Mouse (Mus musculus) left cerebral cortex, adult 2 months (tissue): ENCODE data around the gene Tdrd1. TPM values are rescaled to one million over a fixed set of nuclear protein-coding genes. Genes with fewer than 3 reads are reported as not detected.
A peak's percentile ranks its signal among the peaks of the same experiment; 100 is the strongest.

Experiments
- DNase-seq, 2 experiments: peaks; one replicate each; pipeline ENCODE4 v3.0.0; 2021 to 2022; ENCODE audit warnings: low spot score in 2 of 2, mixed read lengths in 1 of 2; ENCODE audit errors: extremely low spot score in 1 of 2
- H3K27ac ChIP-seq: fragments of 200-600 bp; 2 replicates; pipeline ENCODE4 v1.8.1; 2022
- H3K4me3 ChIP-seq: fragments of 200-600 bp; 2 replicates; pipeline ENCODE4 v1.8.1; 2022
- CTCF ChIP-seq: fragments of 200-600 bp; IDR thresholded peaks from 2 replicates; pipeline ENCODE4 v1.8.1; 2022; ENCODE audit warnings: antibody characterized with exemption, mild to moderate bottlenecking, moderate library complexity
- intact Hi-C: fragments of 180-260 bp; cut with DNase I; formaldehyde crosslinking; loops from one replicate; pipeline ENCODE4 v1.15.1; 2025
- total RNA-seq, 2 experiments: library from RNA; stranded (reverse); gene quantifications; 2 replicates each; pipeline ENCODE4 v1.2.3; 2021

Gene Tdrd1
- total RNA-seq, 2 experiments from 2014 or later = 0.38 to 0.47 TPM

GRCm38 (mm10) chr19:56893326-56893725 lies 67.3 kb downstream of the Tdrd1 start:
- no peak for DNase-seq
- intact Hi-C loops = no loop called here
- TF ChIP-seq CTCF = no peak
- no peak overlapping the region for H3K27ac ChIP-seq
- no peak overlapping the region for H3K4me3 ChIP-seq

- H3K4me3 ChIP-seq = no peak overlapping the region
- no peak for TF ChIP-seq CTCF
- intact Hi-C loops = no loop called here
Observed at GRCm38 (mm10) chr19:56897654-56898053, 71.6 kb downstream of the Tdrd1 start.

GRCm38 (mm10) chr19:56904095-56904494 lies 78.1 kb downstream of the Tdrd1 start:
- TF ChIP-seq CTCF = no peak
- no peak for DNase-seq
- intact Hi-C loops = no loop called here
- Histone ChIP-seq H3K4me3 (no peak overlapping the region), H3K27ac (no peak overlapping the region)

More at GRCm38 (mm10) chr19:56897654-56898053, 71.6 kb downstream of the Tdrd1 start:
- no peak for DNase-seq
- H3K27ac ChIP-seq = no peak overlapping the region

- no peak for TF ChIP-seq CTCF
- intact Hi-C loops = loop anchor here (5.0 kb wide), 3 partner anchors 83 to 483 kb away; partner anchors contain the start of gene Ccdc186
- no peak for DNase-seq
- Histone ChIP-seq H3K4me3 (no peak overlapping the region), H3K27ac (no peak overlapping the region)
Observed at GRCm38 (mm10) chr19:56905395-56905794, 79.4 kb downstream of the Tdrd1 start.

GRCm38 (mm10) chr19:56907850-56908249 lies 81.8 kb downstream of the Tdrd1 start:
- no peak for DNase-seq
- TF ChIP-seq CTCF = no peak
- no peak overlapping the region for H3K27ac ChIP-seq
- intact Hi-C loops = loop anchor here (5.0 kb wide), 3 partner anchors 86 to 486 kb away; partner anchors contain the start of gene Ccdc186
- H3K4me3 ChIP-seq = no peak overlapping the region

- Histone ChIP-seq H3K4me3 (no peak overlapping the region), H3K27ac (no peak overlapping the region)
- intact Hi-C loops = loop anchor here (5.0 kb wide), 3 partner anchors 86 to 486 kb away; partner anchors contain the start of gene Ccdc186
- TF ChIP-seq CTCF = peak; percentile 78
- peak; percentile 37 to 54 for DNase-seq
Observed at GRCm38 (mm10) chr19:56908472-56909270, 82.7 kb downstream of the Tdrd1 start.

GRCm38 (mm10) chr19:56910561-56910960 lies 84.6 kb downstream of the Tdrd1 start:
- no peak for TF ChIP-seq CTCF
- H3K27ac ChIP-seq = no peak overlapping the region
- intact Hi-C loops = no loop called here
- DNase-seq = no peak
- H3K4me3 ChIP-seq = no peak overlapping the region

- no peak for TF ChIP-seq CTCF
- intact Hi-C loops = no loop called here
- no peak for DNase-seq
Observed at GRCm38 (mm10) chr19:56913761-56914160, 87.8 kb downstream of the Tdrd1 start.

GRCm38 (mm10) chr19:56914658-56915057 lies 88.6 kb downstream of the Tdrd1 start:
- TF ChIP-seq CTCF = no peak
- DNase-seq = no peak
- H3K27ac ChIP-seq = no peak overlapping the region
- intact Hi-C loops = loop anchor here (5.0 kb wide), 2 partner anchors 223 to 413 kb away; no protein-coding TSS in a partner anchor
- no peak overlapping the region for H3K4me3 ChIP-seq

More at GRCm38 (mm10) chr19:56913761-56914160, 87.8 kb downstream of the Tdrd1 start:
- Histone ChIP-seq H3K27ac (no peak overlapping the region), H3K4me3 (no peak overlapping the region)

- no peak overlapping the region for H3K27ac ChIP-seq
- H3K4me3 ChIP-seq = no peak overlapping the region
- no peak for DNase-seq
- intact Hi-C loops = loop anchor here (5.0 kb wide), 2 partner anchors 222 to 412 kb away; no protein-coding TSS in a partner anchor
- TF ChIP-seq CTCF = no peak
Observed at GRCm38 (mm10) chr19:56915084-56915483, 89.1 kb downstream of the Tdrd1 start.

Other genes with a start within 250 kb of the Tdrd1 start
- 10 to 100 TPM; 46.7 to 50.8 TPM for gene Adrb1, start 104.0 kb upstream of the Tdrd1 start, total RNA-seq
- gene Ccdc186, start 4.0 kb upstream of the Tdrd1 start, total RNA-seq = 10 to 100 TPM; 55.1 to 66.5 TPM
- not detected for gene Vwa2, start 48.0 kb downstream of the Tdrd1 start, total RNA-seq
- gene Afap1l2, start 182.0 kb downstream of the Tdrd1 start, total RNA-seq = 1 to 10 TPM; 7.9 to 8.4 TPM